Mouse (Mus musculus) heart, postnatal 25 days (tissue): ENCODE measurements around the gene Slit3. TPM values are rescaled to one million over a fixed set of nuclear protein-coding genes. Genes with fewer than 3 reads are reported as not detected.

Source experiments
- DNase-seq: peaks from one replicate; pipeline ENCODE4 v3.0.0; 2022; ENCODE audit warnings: low spot score
- intact Hi-C: fragments of 180-260 bp; cut with DNase I; formaldehyde crosslinking; loops from one replicate; pipeline ENCODE4 v1.15.1; 2025
- total RNA-seq, 2 experiments: library from RNA; stranded (reverse); gene quantifications; 2 replicates each; pipeline ENCODE4 v1.2.3; 2021

Gene Slit3
- total RNA-seq = 10 to 100 TPM; 12.7 to 15.4 TPM

DNA sequence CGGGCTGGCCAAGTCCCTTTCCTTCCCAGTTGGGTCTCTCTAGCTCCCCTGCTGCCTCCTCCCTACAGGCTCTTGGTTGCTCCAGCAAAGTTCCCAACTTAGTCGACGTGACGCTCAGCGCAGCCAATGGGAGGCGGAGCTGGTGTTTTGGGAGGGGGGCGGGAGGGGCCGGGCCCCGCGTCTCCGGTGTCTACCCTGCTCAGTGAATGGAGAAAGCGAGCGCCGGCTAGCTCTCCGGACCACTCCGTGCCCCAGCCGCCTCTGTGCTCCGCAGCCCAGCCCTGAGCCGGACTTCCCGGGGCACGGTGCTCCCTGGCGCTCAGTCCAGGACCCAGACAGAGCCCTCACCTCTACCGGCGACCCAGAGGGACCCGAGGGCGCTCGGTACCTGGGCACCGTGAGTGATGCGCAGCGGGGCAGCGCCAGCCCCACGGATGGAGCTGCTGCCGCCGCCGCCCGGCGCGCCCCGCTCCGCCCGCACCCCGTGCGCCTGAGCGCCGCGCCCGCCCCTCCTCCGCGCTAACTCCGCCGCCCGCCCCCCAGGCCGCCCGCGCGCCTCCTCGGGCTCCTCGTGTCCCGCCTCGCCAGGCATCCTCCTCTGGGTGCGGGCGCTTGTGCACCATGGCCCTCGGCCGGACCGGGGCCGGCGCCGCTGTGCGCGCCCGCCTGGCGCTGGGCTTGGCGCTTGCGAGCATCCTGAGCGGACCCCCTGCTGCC is at the start of gene Slit3:
Gene Slit3, plus strand, starts transcription at position 331 of the 717 bp plus-strand sequence.
- DNase-seq = peak; percentile 48
- intact Hi-C loops = no loop called here

GRCm38 (mm10) chr11:35071451-35071850 is 49.6 kb upstream of the Slit3 start:
- DNase-seq = no peak
- intact Hi-C loops = no loop called here

DNA sequence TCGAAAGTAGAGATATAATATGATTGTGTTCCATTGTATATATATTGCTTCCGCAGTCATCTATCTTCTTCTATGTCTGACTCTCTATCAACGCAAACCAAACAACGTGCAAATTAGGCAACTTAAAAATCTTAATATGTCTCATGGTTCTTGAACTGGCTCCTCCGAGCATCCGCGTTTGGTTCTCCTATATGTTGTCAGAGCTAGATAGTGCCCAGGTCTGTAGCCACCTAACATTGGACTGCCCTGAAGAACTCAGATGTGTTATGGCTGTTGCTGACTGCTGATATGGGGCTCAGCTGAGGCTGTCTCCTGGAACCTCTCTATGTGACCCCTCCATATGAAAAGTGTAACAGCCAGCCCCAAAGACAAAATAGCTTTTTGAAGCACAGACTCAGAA is 45.6 kb upstream of the Slit3 start:
- no peak for DNase-seq
- intact Hi-C loops = no loop called here

DNA sequence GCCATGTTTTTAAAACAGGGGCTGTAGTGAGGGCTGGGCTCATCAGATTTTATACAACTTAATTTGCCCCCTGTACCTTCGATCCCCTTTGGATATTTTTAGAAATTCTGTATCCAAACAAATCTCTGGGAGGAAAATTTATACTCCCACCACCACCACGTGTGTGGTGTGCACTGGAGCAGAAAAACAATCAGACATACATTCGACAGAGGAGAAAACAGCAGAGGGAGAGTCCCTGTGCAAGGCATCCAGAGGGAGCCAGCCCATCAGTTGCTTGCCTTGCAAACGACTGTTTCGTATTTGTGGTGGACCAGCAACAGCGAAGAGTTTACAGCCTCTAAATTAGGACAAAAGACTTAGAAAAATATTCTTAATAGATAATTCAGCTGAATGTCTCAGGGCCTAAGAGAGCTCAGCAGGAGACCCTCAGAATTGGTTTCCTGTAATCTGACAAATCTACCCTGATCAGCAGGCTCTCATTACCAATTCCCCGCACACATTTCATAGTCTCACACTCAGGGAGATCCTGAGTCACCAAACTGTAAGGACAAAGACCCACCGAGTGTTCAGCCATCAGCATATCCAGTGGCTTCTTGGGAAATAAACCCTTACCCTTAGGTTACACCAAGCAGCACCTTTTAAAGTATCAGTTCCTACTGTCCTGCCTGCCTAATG is 40.4 kb upstream of the Slit3 start:
- intact Hi-C loops = no loop called here
- no peak for DNase-seq

DNA sequence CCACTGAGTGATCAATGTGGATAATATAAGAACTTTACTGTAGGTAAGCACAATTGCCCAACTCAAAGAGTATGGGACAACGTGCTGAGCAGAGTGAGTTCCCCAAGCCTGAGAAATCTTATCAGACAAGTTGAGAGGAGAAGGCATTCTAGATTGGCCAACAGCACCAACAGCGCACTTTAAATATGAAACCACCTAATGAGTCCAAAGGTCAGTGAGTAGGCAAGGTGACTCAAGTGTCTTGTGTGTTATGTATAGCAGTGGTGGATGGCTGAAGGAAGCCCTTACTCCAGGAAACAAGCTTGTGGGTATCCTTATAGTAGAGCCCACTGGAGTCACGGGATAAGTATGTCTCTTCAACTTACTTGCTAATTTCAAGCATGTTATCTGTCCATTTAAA is 38.7 kb upstream of the Slit3 start:
- DNase-seq = no peak
- intact Hi-C loops = no loop called here

DNA sequence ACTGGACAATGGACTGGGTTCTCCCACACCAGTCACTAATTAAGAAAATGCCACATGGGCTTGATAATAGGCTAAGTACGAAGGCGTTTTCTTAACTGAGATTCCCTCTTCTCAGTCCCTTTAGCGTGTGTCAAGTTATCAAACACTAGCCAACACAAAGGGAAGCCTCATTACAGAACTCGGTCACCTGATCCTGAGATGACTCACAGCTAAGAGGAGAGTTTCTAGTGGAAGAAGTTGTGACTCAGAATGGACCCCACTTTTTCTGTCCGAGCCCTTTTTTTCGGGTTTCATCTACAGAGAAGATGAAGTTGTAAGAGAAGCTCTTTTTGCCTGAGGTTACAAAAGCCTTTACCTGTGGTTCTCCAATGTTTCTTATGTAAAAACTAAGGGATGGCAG is 38.0 kb upstream of the Slit3 start:
- DNase-seq = no peak
- intact Hi-C loops = no loop called here

GRCm38 (mm10) chr11:35085351-35085750 is 35.7 kb upstream of the Slit3 start:
- DNase-seq = no peak
- intact Hi-C loops = no loop called here

DNA sequence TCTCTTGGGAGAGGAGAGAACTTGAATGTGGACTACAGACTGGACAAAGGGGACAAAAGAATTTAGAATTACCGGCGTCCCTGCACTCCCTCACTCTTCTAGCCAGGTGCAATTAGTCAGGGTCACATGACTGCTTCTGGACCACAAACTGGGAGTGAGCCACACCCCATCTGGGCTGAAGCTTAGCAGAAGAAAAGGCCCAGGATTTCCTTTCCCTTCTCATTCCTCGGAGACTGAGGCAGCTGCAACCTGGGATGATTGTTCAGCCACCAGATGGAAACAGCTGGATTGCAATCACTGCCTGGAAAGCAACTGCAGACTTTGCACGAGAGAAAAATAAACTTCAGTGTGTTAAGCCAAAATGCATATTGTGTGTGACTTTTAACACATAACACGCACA is 35.0 kb upstream of the Slit3 start:
- no peak for DNase-seq
- intact Hi-C loops = no loop called here

- intact Hi-C loops = no loop called here
- DNase-seq = no peak
Observed at GRCm38 (mm10) chr11:35087454-35087853, 33.6 kb upstream of the Slit3 start.

- intact Hi-C loops = no loop called here
- no peak for DNase-seq
Observed at GRCm38 (mm10) chr11:35088136-35088535, 32.9 kb upstream of the Slit3 start.

- intact Hi-C loops = no loop called here
- DNase-seq = no peak
Observed at GRCm38 (mm10) chr11:35090629-35091335, 30.2 kb upstream of the Slit3 start.

- no peak for DNase-seq
- intact Hi-C loops = no loop called here
Observed at GRCm38 (mm10) chr11:35096538-35096937, 24.5 kb upstream of the Slit3 start.

- intact Hi-C loops = loop anchor here (10.0 kb wide), 2 partner anchors 225 to 585 kb away; no protein-coding TSS in a partner anchor
- DNase-seq = no peak
Observed at GRCm38 (mm10) chr11:35109781-35110180, 11.2 kb upstream of the Slit3 start.

DNA sequence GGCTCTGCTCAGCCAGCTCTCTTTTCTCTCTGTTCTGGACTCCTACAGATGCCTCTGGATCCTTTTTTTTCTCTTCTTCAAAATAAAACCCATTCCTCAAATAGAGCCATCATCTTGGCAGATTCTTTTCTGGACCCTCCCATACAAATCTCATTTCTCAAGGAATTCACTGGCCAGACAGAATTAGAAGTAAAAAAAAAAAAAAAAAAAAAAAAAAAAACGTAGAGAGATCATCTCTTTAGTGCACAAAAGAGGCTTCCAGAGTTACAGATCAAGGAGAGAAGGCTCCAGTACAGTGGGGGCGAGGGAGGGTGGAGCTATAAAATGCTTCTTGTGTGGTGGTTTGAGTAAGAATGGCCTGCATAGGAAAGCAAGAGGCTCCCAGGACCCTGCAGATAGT is 10.2 kb upstream of the Slit3 start:
- intact Hi-C loops = loop anchor here (10.0 kb wide), 2 partner anchors 226 to 584 kb away; no protein-coding TSS in a partner anchor
- DNase-seq = no peak

DNA sequence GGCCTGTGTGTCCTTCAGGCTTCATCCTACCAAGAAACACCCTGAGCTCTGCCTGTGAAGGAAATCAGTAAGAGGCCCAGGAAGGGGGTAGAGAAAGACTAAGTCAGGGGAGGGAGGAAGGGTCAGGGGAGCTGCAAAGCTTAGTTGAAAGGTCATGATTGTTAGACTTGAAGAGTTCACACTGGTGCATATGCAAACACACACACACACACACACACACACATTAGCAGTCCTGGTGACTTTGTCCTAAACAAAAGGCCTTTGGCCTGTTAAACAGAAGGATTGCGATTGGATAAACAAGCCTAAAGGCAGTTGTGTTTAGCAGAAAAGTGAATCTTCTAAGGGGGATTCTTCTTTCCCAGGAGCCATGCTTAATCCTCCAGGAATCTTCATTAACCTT is 7.7 kb upstream of the Slit3 start:
- DNase-seq = no peak
- intact Hi-C loops = loop anchor here (10.0 kb wide), 2 partner anchors 228 to 582 kb away; no protein-coding TSS in a partner anchor

DNA sequence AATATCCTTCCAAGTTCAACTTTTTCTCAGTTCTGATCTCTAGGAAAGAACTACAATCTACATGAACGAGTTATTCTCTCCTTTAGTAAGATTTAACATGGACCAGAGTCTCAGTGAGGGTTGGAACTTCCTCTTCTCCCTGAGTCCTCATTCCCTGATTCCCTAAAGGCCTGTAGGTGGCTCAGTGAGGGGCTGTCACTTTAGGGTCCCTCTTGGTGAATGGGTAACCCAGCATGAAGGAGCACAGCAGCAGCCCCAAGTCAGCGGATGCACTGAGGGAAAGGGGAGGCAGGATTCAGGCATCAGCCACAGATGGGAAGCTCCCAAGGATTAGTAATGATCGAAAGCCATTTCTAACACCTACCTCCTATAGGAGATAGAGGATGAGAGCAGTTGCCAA is 4.6 kb upstream of the Slit3 start:
- intact Hi-C loops = loop anchor here (10.0 kb wide), 2 partner anchors 232 to 578 kb away; no protein-coding TSS in a partner anchor
- DNase-seq = no peak

DNA sequence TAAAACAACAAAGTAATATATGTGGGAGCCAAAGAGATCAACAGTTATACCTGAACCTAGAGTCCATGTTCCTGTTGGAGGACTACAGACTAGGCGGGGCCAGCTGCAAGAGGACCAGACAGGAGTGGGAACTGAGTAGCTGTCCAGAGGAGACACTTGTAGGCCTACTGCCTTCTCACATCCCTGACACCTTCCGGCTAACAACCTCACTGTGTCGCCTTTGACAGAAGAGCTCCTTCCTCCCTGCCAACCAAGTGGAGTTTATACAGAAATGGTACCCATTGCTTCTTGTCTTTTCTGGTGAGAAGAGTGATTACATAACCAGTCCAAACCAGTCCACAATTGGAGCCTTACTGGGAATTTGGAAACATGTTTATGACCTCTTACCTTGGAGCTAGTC is 3.2 kb upstream of the Slit3 start:
- intact Hi-C loops = loop anchor here (10.0 kb wide), 2 partner anchors 233 to 577 kb away; no protein-coding TSS in a partner anchor
- DNase-seq = no peak

DNA sequence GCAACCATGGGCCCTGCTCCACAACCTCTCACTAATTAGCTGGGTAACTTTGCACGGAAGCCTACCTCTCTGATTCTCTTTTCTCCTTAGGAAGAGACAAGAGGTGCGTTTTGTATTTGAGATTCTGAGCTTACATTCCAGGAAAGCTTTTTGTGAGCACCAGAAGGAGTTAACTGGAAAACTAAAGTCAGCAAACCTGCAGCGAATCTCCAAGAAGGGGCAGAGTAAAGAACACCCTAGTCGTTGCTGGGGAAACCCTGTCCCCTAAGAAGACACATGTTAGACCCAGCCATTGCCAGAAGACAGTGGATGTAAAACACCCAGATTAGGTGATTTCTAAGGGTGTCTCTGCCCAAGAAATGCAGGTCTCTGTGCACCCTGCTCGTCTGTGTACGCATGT is 2.3 kb upstream of the Slit3 start:
- intact Hi-C loops = loop anchor here (1.0 to 10.0 kb wide), 4 partner anchors 234 to 576 kb away; no protein-coding TSS in a partner anchor
- no peak for DNase-seq

GRCm38 (mm10) chr11:35119360-35119759 is 1.7 kb upstream of the Slit3 start:
- intact Hi-C loops = loop anchor here (1.0 to 10.0 kb wide), 4 partner anchors 235 to 575 kb away; no protein-coding TSS in a partner anchor

GRCm38 (mm10) chr11:35120076-35120475 is 948 bp upstream of the Slit3 start:
- intact Hi-C loops = no loop called here
- DNase-seq = no peak

More at GRCm38 (mm10) chr11:35119360-35119759, 1.7 kb upstream of the Slit3 start:
- peak; percentile 42 for DNase-seq

GRCm38 (mm10) chr11:35121611-35121959 is 561 bp downstream of the Slit3 start:
- DNase-seq = no peak
- intact Hi-C loops = no loop called here
